Mouse (Mus musculus) layer of hippocampus, adult 9-11 months (tissue): ENCODE measurements at regions not wholly inside any gene's neighbourhood (a gene's known extent, or its start where the extent isn't known, plus 50 kb on each side); places are given as distances from the start of the nearest gene placed in this dataset.

Experiments used
- DNase-seq: peaks from one replicate; pipeline ENCODE4 v3.0.0; 2022

DNA sequence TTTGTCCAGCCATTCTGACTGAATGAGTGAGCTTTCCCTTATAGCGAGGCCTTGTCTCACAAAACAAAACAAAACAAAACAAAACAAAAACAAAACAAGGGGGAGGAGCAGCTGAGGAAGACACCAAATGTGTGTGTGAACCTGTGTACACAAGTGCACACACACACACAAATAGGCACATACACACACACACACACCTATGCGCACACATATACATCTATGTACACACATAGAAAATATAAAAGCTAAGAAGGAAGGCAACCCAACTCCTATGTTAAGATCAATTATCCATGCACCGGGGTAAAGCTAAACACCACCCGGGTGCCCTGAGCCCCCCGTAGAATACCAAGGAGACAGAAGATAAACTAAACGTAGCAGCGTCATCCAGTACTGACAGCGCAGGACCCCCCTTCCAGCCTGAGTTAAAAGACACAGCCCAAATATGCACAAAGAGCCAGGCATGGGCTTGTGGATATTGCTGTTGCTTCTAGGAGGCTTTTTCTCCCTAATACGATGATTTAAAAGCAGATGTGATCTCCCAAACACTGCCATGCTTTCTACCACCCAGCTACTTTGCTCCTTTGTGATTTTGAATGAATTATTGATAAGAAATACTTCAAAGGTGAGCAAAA, 108.4 kb upstream of the Ptbp2 start:
- no peak for DNase-seq

DNA sequence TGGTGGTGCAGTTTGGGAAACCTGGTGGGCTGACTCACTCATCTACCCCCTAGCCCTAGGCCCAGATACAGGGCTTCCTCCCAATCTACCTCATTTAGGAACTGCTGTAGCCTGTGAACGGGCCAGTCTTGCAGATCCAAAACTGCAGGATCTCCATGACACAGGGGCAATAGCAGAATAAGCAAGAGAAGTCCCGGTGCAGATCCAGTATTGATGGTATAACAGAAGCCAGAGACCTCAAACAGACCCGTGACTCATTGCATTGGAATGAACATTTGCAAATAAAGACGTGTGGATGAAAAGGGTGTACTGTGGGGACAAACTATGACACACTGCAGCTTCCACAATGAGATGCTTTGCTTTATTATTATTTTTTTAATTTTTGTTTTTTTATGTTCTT, 106.6 kb upstream of the Ptbp2 start:
- DNase-seq = no peak

DNA sequence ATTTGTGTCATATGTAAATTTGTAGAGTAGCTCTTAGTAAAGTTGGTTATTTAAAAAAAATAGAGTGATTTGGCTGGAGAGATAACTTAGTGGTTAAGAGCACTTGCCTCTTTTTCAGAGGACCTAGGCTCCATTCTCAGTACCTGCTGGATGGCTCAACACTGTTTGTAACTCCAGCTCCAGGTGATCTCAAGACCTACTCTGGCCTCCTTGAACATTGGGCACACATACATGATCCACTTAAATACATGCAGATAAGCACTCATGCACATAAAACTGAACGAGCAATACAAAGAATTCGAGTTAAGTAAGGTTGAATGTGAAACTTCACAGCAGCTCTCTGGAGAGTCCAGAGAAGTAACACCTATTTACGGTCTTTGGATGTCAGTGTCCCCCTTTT, 104.2 kb upstream of the Ptbp2 start:
- no peak for DNase-seq

DNA sequence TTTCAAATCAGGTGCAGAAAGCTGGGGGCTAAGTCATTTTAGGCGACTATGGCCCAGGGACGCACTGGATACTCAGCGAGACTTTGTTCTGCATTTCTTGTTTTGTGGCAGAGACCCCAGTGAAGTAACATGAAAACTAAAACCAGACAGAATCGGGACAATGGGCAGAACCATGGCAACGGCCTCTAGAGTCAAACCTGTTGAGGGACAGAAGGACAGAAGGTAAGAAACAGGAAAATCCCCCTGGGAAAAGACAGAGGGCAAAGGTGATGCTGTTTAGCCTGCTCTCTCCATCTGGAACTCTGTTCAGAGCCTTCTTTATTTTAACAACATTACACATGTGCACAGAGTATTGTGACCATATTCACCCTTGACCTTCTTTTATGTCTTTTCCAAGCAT, 92.1 kb upstream of the Ptbp2 start:
- no peak for DNase-seq

DNA sequence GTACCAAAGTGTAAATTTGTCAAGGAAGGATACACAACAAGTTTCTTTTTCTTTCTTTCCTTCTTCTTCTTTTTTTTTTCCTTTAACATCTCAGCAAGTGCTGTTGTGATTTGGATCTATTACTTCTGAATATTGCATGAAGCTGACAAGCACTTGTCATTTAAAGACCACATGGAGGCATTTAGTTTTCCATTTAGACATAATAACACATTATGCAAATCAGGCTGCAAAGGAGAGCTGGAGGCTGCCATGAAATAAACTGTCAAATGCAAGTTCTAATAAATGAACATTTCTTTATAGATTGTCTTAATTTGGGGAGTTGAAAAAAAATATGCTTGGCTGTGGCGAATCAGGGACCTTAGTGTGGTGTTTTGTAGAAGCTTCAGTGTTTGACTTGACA, 90.8 kb upstream of the Ptbp2 start:
- no peak for DNase-seq

DNA sequence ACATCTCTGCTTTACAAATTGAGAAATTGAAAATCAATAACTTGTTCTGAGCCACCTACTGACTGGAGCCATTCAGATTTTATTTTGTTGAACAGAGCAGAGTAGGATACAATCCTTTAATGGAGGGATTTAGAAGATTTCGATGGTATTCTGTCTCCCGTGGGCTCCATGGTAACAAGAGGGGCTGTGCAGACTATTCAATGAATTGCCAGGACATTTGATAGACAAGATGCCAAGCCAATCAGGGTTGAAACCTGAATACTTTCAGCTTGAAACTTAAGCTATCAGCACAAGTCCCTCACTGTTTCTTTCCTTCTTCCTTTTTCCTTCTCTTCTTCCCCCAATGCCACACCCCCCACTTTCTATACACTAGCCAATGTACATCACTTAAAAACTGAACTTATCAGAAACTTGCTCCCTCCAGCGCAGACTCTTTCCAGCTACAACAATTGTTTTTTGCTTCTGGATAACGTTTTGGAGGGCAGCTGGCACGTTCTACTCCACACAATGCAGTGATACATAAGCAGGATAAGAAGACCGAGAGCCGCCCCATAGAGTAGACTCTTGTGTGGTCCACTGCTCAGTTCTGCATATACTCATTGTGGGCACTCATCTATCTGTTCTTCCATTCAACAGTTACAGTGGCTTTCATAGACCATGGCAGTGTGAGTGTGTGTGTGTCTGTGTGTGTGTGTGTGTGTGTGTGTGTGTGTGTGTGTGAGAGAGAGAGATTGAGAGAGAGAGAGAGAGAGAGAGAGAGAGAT, 78.1 kb upstream of the Ptbp2 start:
- peak; percentile 63 for DNase-seq
